ENCODE assay signal across 8 mouse cellular contexts in genomic region chr2:92185062-92185765, GRCm38 (mm10).
DNase-seq lines count a peak whose midpoint lies in the region; ATAC-seq and TF ChIP-seq lines count a peak whose summit lies in the region.

No protein-coding gene starts in this region.

- 0% methylated on average over 45 of the region's 47 CpGs for WGBS in intestine, embryonic 15.5 days
- WGBS in limb, embryonic 15.5 days = under 1% methylated on average over 46 of the region's 47 CpGs
- WGBS in midbrain, postnatal 0 days = 2% methylated on average over 33 of the region's 47 CpGs

- TF ChIP-seq CTCF in midbrain, postnatal 0 days (IDR thresholded peaks at IDR 0.05) = no peak

- peaks cover 43% of the 10 kb centered on the region for H3K27me3 ChIP-seq in erythroblast, embryonic 14.5 days (ENCODE audit: control insufficient read depth)
- no peaks in the 10 kb centered on the region for H3K27me3 ChIP-seq in intestine, embryonic 15.5 days (replicated peaks)
- H3K27me3 ChIP-seq in limb, embryonic 15.5 days = no peaks in the 10 kb centered on the region
- no peaks in the 10 kb centered on the region for H3K27me3 ChIP-seq in midbrain, postnatal 0 days (ENCODE audit: insufficient read depth, low read length)
- H3K27me3 ChIP-seq in splenic B cell, adult 2 months (ENCODE audit: control insufficient read depth, insufficient read depth, low read length, poor library complexity, severe bottlenecking) = no peaks in the 10 kb centered on the region

- H3K4me3 ChIP-seq in erythroblast, embryonic 14.5 days (replicated peaks) = peak overlapping the region; percentile 81
- peak overlapping the region; percentile 65 for H3K4me3 ChIP-seq in intestine, embryonic 15.5 days (replicated peaks)
- H3K4me3 ChIP-seq in limb, embryonic 15.5 days = peak overlapping the region; percentile 82
- H3K4me3 ChIP-seq in midbrain, postnatal 0 days (ENCODE audit: low read depth, low read length) = peak overlapping the region; percentile 89

- DNase-seq in gastrocnemius, postnatal 4 days (ENCODE audit: low spot score in 2 of 2) = peak; percentile 42 to 54
- peak; percentile 52 for DNase-seq in midbrain, postnatal 0 days (ENCODE audit: low spot score)
- peak; percentile 67 for DNase-seq in splenic B cell, adult 2 months (ENCODE audit: low read depth, low spot score)

- H3K4me2 ChIP-seq in intestine, embryonic 15.5 days (replicated peaks) = peak overlapping the region; percentile 74
- H3K4me2 ChIP-seq in limb, embryonic 15.5 days = peak overlapping the region; percentile 80
- H3K4me2 ChIP-seq in midbrain, postnatal 0 days (ENCODE audit: low read depth, low read length, poor library complexity, severe bottlenecking) = peak overlapping the region; percentile 95

- no peaks in the 10 kb centered on the region for H3K36me3 ChIP-seq in erythroblast, embryonic 14.5 days (ENCODE audit: control insufficient read depth)
- H3K36me3 ChIP-seq in intestine, embryonic 15.5 days = no peaks in the 10 kb centered on the region
- no peaks in the 10 kb centered on the region for H3K36me3 ChIP-seq in limb, embryonic 15.5 days
- no peaks in the 10 kb centered on the region for H3K36me3 ChIP-seq in midbrain, postnatal 0 days (ENCODE audit: insufficient read depth, low read length)
- peaks cover 2% of the 10 kb centered on the region; the same call in 1 of the 2 replicates for H3K36me3 ChIP-seq in splenic B cell, adult 2 months (ENCODE audit: control insufficient read depth, insufficient read depth, low read length, poor library complexity, severe bottlenecking)

- H3K9ac ChIP-seq in intestine, embryonic 15.5 days = peak overlapping the region; percentile 86
- H3K9ac ChIP-seq in limb, embryonic 15.5 days = peak overlapping the region; percentile 54
- peak overlapping the region; percentile 84 for H3K9ac ChIP-seq in midbrain, postnatal 0 days (replicated peaks; ENCODE audit: low read length, poor library complexity, severe bottlenecking)

- peaks cover 18% of the 10 kb centered on the region for H3K4me1 ChIP-seq in erythroblast, embryonic 14.5 days (ENCODE audit: control insufficient read depth)
- 0 out of 2 replicates have a peak, but pooled peaks cover 3% of the 10 kb centered on the region for H3K4me1 ChIP-seq in intestine, embryonic 15.5 days (replicated peaks)
- H3K4me1 ChIP-seq in limb, embryonic 15.5 days = peaks cover 25% of the 10 kb centered on the region
- H3K4me1 ChIP-seq in midbrain, postnatal 0 days (ENCODE audit: insufficient read depth, low read length) = 0 out of 2 replicates have a peak, but pooled peaks cover 6% of the 10 kb centered on the region

- peak overlapping the region; percentile 99 for H3K27ac ChIP-seq in intestine, embryonic 15.5 days
- peak overlapping the region; percentile 100 for H3K27ac ChIP-seq in limb, embryonic 15.5 days
- peak overlapping the region; percentile 98 for H3K27ac ChIP-seq in midbrain, postnatal 0 days (ENCODE audit: low read depth, low read length)

- no peak; the same call in 1 of the 2 replicates for ATAC-seq in erythroblast, adult 5-6 weeks (replicated peaks; ENCODE audit: low FRiP score, poor library complexity, severe bottlenecking)
- peak; percentile 4 for ATAC-seq in common myeloid progenitor, adult 5-6 weeks (replicated peaks; ENCODE audit: low read depth, poor library complexity, severe bottlenecking)
- ATAC-seq in intestine, embryonic 15.5 days = peak; percentile 32
- ATAC-seq in limb, embryonic 15.5 days (ENCODE audit: insufficient number of reproducible peaks, low FRiP score, low TSS enrichment, low read depth) = no peak
- ATAC-seq in midbrain, postnatal 0 days (ENCODE audit: low FRiP score) = no peak

- no peaks in the 10 kb centered on the region for H3K9me3 ChIP-seq in erythroblast, embryonic 14.5 days (ENCODE audit: control insufficient read depth, low read length)
- no peaks in the 10 kb centered on the region for H3K9me3 ChIP-seq in intestine, embryonic 15.5 days
- H3K9me3 ChIP-seq in limb, embryonic 15.5 days = no peaks in the 10 kb centered on the region
- no peaks in the 10 kb centered on the region for H3K9me3 ChIP-seq in midbrain, postnatal 0 days (ENCODE audit: low read length)

Comparison
In these comparisons a context has a peak if more than half of its experiments do, and no peak if none do; other contexts are left out.
1. ATAC-seq: peak in common myeloid progenitor, adult 5-6 weeks (single experiment) and intestine, embryonic 15.5 days (single experiment); none in erythroblast, adult 5-6 weeks (single experiment), limb, embryonic 15.5 days (single experiment) and midbrain, postnatal 0 days (single experiment).
2. Peak in every context shown above with its lines, with median percentiles within 50 percentile points of each other: H3K4me3 ChIP-seq, DNase-seq, H3K27ac ChIP-seq, H3K4me2 ChIP-seq and H3K9ac ChIP-seq.